Mouse (Mus musculus): ENCODE results near the gene Traf7. TPM values are rescaled to one million over a fixed set of nuclear protein-coding genes. Genes with fewer than 3 reads are reported as not detected.

Traf7 gene
- polyA plus RNA-seq, 1 experiment from 2014 or later, result 72.3 TPM

GRCm38 (mm10) chr17:24480201-24480826, 47.4 kb downstream of the Traf7 start:
- H3K4me1 ChIP-seq (ENCODE audit: control insufficient read depth, insufficient read depth, low read length), result peaks cover 9% of the 10 kb centered on the region
- no peak for ATAC-seq (replicated peaks; ENCODE audit: insufficient number of reproducible peaks, low FRiP score, low TSS enrichment)
- no peak overlapping the region for H3K4me3 ChIP-seq (ENCODE audit: low read depth, low read length)
- peaks cover 12% of the 10 kb centered on the region for H3K36me3 ChIP-seq (ENCODE audit: control insufficient read depth, insufficient read depth, low read length)
- WGBS (ENCODE audit: insufficient replicate concordance), result 46% methylated on average over 3 of the region's 3 CpGs
- H3K27me3 ChIP-seq (ENCODE audit: control insufficient read depth, insufficient read depth, low read length), result no peaks in the 10 kb centered on the region
- H3K4me2 ChIP-seq, result no peak overlapping the region; the same call in 1 of the 2 replicates
- H3K9ac ChIP-seq (ENCODE audit: low read depth, low read length), result no peak overlapping the region
- no peak overlapping the region for H3K27ac ChIP-seq (ENCODE audit: low read depth, low read length)
- H3K9me3 ChIP-seq (replicated peaks; ENCODE audit: control insufficient read depth, low read length), result no peaks in the 10 kb centered on the region

- Histone ChIP-seq H3K4me3 (ENCODE audit: low read depth, low read length) (peak overlapping the region; percentile 74; the same call in 1 of the 2 replicates), H3K4me1 (ENCODE audit: control insufficient read depth, insufficient read depth, low read length) (peaks cover 7% of the 10 kb centered on the region; the same call in 1 of the 2 replicates), H3K9me3 (replicated peaks; ENCODE audit: control insufficient read depth, low read length) (no peaks in the 10 kb centered on the region), H3K27me3 (ENCODE audit: control insufficient read depth, insufficient read depth, low read length) (no peaks in the 10 kb centered on the region), H3K27ac (ENCODE audit: low read depth, low read length) (no peak overlapping the region), H3K4me2 (peak overlapping the region; percentile 72), H3K36me3 (ENCODE audit: control insufficient read depth, insufficient read depth, low read length) (peaks cover 17% of the 10 kb centered on the region), H3K9ac (ENCODE audit: low read depth, low read length) (no peak overlapping the region)
- 29% methylated on average over 1 of the region's 1 CpGs for WGBS (ENCODE audit: insufficient replicate concordance)
- ATAC-seq (replicated peaks; ENCODE audit: insufficient number of reproducible peaks, low FRiP score, low TSS enrichment), result no peak
Measured at GRCm38 (mm10) chr17:24479431-24479830, 48.3 kb downstream of the Traf7 start.

GRCm38 (mm10) chr17:24478663-24479380, 48.9 kb downstream of the Traf7 start, which contains the start of gene Mlst8:
Mlst8 (minus strand) TSS chr17:24479078.
- ATAC-seq (replicated peaks; ENCODE audit: insufficient number of reproducible peaks, low FRiP score, low TSS enrichment), result peak; percentile 90
- peak within 1 kb of the TSS; percentile 93 for H3K27ac ChIP-seq (ENCODE audit: low read depth, low read length)
- no peaks in the 10 kb centered on the region for H3K9me3 ChIP-seq (replicated peaks; ENCODE audit: control insufficient read depth, low read length)
- H3K27me3 ChIP-seq (ENCODE audit: control insufficient read depth, insufficient read depth, low read length), result no peaks in the 10 kb centered on the region
- peak within 1 kb of the TSS; percentile 74 for H3K4me3 ChIP-seq (ENCODE audit: low read depth, low read length)
- peak within 1 kb of the TSS; percentile 72 for H3K4me2 ChIP-seq
- under 1% methylated on average over 47 of the region's 48 CpGs for WGBS (ENCODE audit: insufficient replicate concordance)
- H3K4me1 ChIP-seq (ENCODE audit: control insufficient read depth, insufficient read depth, low read length), result peaks cover 9% of the 10 kb centered on the region; the same call in 1 of the 2 replicates
- peak within 1 kb of the TSS; percentile 87 for H3K9ac ChIP-seq (ENCODE audit: low read depth, low read length)
- peaks cover 20% of the 10 kb centered on the region for H3K36me3 ChIP-seq (ENCODE audit: control insufficient read depth, insufficient read depth, low read length)

- peak overlapping the region; percentile 74 for H3K4me3 ChIP-seq (ENCODE audit: low read depth, low read length)
- ATAC-seq (replicated peaks; ENCODE audit: insufficient number of reproducible peaks, low FRiP score, low TSS enrichment), result no peak
- no peaks in the 10 kb centered on the region for H3K27me3 ChIP-seq (ENCODE audit: control insufficient read depth, insufficient read depth, low read length)
- 55% methylated on average over 11 of the region's 11 CpGs for WGBS (ENCODE audit: insufficient replicate concordance)
- H3K4me1 ChIP-seq (ENCODE audit: control insufficient read depth, insufficient read depth, low read length), result peaks cover 15% of the 10 kb centered on the region; the same call in 1 of the 2 replicates
- peak overlapping the region; percentile 87 for H3K9ac ChIP-seq (ENCODE audit: low read depth, low read length)
- peak overlapping the region; percentile 72 for H3K4me2 ChIP-seq
- H3K27ac ChIP-seq (ENCODE audit: low read depth, low read length), result no peak overlapping the region; the same call in 1 of the 2 replicates
- no peaks in the 10 kb centered on the region for H3K9me3 ChIP-seq (replicated peaks; ENCODE audit: control insufficient read depth, low read length)
- peaks cover 24% of the 10 kb centered on the region for H3K36me3 ChIP-seq (ENCODE audit: control insufficient read depth, insufficient read depth, low read length)
Measured at GRCm38 (mm10) chr17:24477985-24478600, 49.6 kb downstream of the Traf7 start.

DNA sequence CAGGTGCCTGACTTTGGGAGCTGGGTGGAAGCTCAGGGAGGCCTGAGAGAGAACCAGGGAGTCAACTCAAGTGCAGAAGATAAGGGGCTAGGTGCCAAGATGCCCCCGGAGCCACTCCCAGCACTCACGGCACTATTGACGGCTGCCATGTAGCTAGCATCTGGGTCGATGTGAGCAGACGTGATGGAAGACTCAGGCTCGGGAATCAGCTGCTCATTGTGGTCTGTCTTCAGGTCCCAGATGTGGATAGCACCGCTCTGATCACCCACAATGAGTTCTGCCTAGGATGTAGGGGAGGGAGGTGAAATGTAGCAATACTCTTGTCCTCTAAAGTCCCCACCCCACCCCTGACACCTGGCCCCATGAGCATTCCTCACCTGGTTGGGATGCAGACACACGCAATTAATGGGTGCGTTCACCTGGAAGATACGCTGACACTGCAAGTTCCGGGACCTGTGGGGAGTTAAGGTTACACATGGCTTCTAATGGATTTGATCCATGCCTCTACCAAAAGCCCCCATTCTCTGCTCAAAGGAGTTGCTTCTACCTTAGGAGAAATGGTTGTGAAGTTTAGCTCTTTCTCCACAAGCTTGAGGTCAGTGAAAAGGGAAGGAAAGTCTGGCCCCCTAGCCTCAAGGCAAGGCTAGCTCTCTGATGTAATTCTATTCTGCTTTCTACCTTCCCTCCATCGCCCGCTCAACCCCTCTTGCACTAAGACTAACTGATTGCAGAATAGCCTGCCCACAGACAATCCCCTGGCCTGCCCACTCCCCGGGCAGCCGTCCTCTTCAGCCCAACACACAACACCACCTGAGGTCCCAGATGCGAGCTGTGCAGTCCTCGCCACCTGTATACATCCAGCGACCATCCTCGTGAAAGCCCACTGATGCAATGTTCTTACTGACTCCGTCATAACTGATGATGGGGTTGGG, 50.4 kb downstream of the Traf7 start:
- no peaks in the 10 kb centered on the region for H3K9me3 ChIP-seq (replicated peaks; ENCODE audit: control insufficient read depth, low read length)

GRCm38 (mm10) chr17:24476022-24476776, 51.5 kb downstream of the Traf7 start:
- Histone ChIP-seq H3K9ac (ENCODE audit: low read depth, low read length) (no peak overlapping the region), H3K36me3 (ENCODE audit: control insufficient read depth, insufficient read depth, low read length) (peaks cover 24% of the 10 kb centered on the region), H3K4me1 (ENCODE audit: control insufficient read depth, insufficient read depth, low read length) (peaks cover 32% of the 10 kb centered on the region), H3K27me3 (ENCODE audit: control insufficient read depth, insufficient read depth, low read length) (no peaks in the 10 kb centered on the region), H3K9me3 (replicated peaks; ENCODE audit: control insufficient read depth, low read length) (no peaks in the 10 kb centered on the region), H3K4me3 (ENCODE audit: low read depth, low read length) (no peak overlapping the region), H3K4me2 (no peak overlapping the region), H3K27ac (ENCODE audit: low read depth, low read length) (no peak overlapping the region)
- WGBS (ENCODE audit: insufficient replicate concordance), result 91% methylated on average over 10 of the region's 10 CpGs
- no peak for ATAC-seq (replicated peaks; ENCODE audit: insufficient number of reproducible peaks, low FRiP score, low TSS enrichment)

More for the DNA sequence above, 50.4 kb downstream of the Traf7 start:
- no peak overlapping the region for H3K27ac ChIP-seq (ENCODE audit: low read depth, low read length)
- H3K27me3 ChIP-seq (ENCODE audit: control insufficient read depth, insufficient read depth, low read length), result no peaks in the 10 kb centered on the region
- WGBS (ENCODE audit: insufficient replicate concordance), result 92% methylated on average over 20 of the region's 20 CpGs
- peaks cover 22% of the 10 kb centered on the region for H3K4me1 ChIP-seq (ENCODE audit: control insufficient read depth, insufficient read depth, low read length)
- peak overlapping the region; percentile 87 for H3K9ac ChIP-seq (ENCODE audit: low read depth, low read length)
- H3K4me2 ChIP-seq, result peak overlapping the region; percentile 72; the same call in 1 of the 2 replicates
- peak overlapping the region; percentile 74 for H3K4me3 ChIP-seq (ENCODE audit: low read depth, low read length)
- H3K36me3 ChIP-seq (ENCODE audit: control insufficient read depth, insufficient read depth, low read length), result peaks cover 24% of the 10 kb centered on the region
- no peak for ATAC-seq (replicated peaks; ENCODE audit: insufficient number of reproducible peaks, low FRiP score, low TSS enrichment)

GRCm38 (mm10) chr17:24475586-24475985, 52.2 kb downstream of the Traf7 start:
- Histone ChIP-seq H3K9me3 (replicated peaks; ENCODE audit: control insufficient read depth, low read length) (no peaks in the 10 kb centered on the region), H3K36me3 (ENCODE audit: control insufficient read depth, insufficient read depth, low read length) (peaks cover 24% of the 10 kb centered on the region), H3K27me3 (ENCODE audit: control insufficient read depth, insufficient read depth, low read length) (no peaks in the 10 kb centered on the region), H3K4me3 (ENCODE audit: low read depth, low read length) (no peak overlapping the region), H3K4me2 (no peak overlapping the region), H3K9ac (ENCODE audit: low read depth, low read length) (no peak overlapping the region), H3K4me1 (ENCODE audit: control insufficient read depth, insufficient read depth, low read length) (peaks cover 32% of the 10 kb centered on the region), H3K27ac (ENCODE audit: low read depth, low read length) (no peak overlapping the region)
- 88% methylated on average over 6 of the region's 6 CpGs for WGBS (ENCODE audit: insufficient replicate concordance)
- no peak for ATAC-seq (replicated peaks; ENCODE audit: insufficient number of reproducible peaks, low FRiP score, low TSS enrichment)

Measured in heart, embryonic 11.5 days (tissue).